Mouse (Mus musculus): Measurements from ENCODE around the gene Lrrc66. TPM values are rescaled to one million over a fixed set of nuclear protein-coding genes. Genes with fewer than 3 reads are reported as not detected.

The Lrrc66 gene
- polyA plus RNA-seq, 1 experiment from 2014 or later, result not detected

- H3K9me3 ChIP-seq (replicated peaks), result no peaks in the 10 kb centered on the region
- H3K36me3 ChIP-seq, result peaks cover 42% of the 10 kb centered on the region
- 77% methylated on average over 12 of the region's 12 CpGs for WGBS
- no peaks in the 10 kb centered on the region for H3K27me3 ChIP-seq (replicated peaks)
- no peak overlapping the region for H3K4me3 ChIP-seq
- no peak overlapping the region for H3K4me2 ChIP-seq
- no peaks in the 10 kb centered on the region for H3K4me1 ChIP-seq (replicated peaks)
- no peak for ATAC-seq (ENCODE audit: insufficient number of reproducible peaks, low FRiP score)
- no peak overlapping the region for H3K27ac ChIP-seq (ENCODE audit: poor library complexity, severe bottlenecking)
- no peak overlapping the region for H3K9ac ChIP-seq
Measured at GRCm38 (mm10) chr5:73556733-73557425, 75.4 kb downstream of the Lrrc66 start.

Other genes with a start within 250 kb of the Lrrc66 start
- not detected in 2 replicates for gene Cwh43, start 226.5 kb downstream of the Lrrc66 start, polyA plus RNA-seq (2016; fragmentation: Nextera tagmentation; extraction: Ambion mirVana)
- 21.3 and 23.5 TPM in 2 replicates for gene Dcun1d4, start 151.5 kb downstream of the Lrrc66 start, polyA plus RNA-seq (2016; fragmentation: Nextera tagmentation; extraction: Ambion mirVana)
- gene Sgcb, start 15.3 kb upstream of the Lrrc66 start, polyA plus RNA-seq (2016; fragmentation: Nextera tagmentation; extraction: Ambion mirVana), result 26.0 and 26.8 TPM in 2 replicates
- 0.13 and 0.17 TPM in 2 replicates for gene Spata18, start 18.9 kb upstream of the Lrrc66 start, polyA plus RNA-seq (2016; fragmentation: Nextera tagmentation; extraction: Ambion mirVana)

Data from heart, embryonic 12.5 days (tissue).